Mouse (Mus musculus) heart, embryonic 16.5 days (tissue): ENCODE results near the gene Foxp1. TPM values are rescaled to one million over a fixed set of nuclear protein-coding genes. Genes with fewer than 3 reads are reported as not detected.

ENCODE experiments used
- ATAC-seq: fragments of 200-750 bp; cut with Nextera tagmentation; replicated peaks from 2 replicates; pipeline ENCODE4 v1.8.0; 2017; ENCODE audit warnings: moderate number of reproducible peaks; ENCODE audit not compliant: insufficient read depth, low FRiP score; ENCODE audit errors: extremely low read depth
- H3K27ac ChIP-seq: fragments of 300-500 bp; sonication (generic); 2 replicates; pipeline ENCODE4 v1.5.1; 2014; ENCODE audit warnings: mild to moderate bottlenecking, low read length, control low read depth, moderate library complexity
- H3K27me3 ChIP-seq: fragments of 300-500 bp; sonication (generic); 2 replicates; pipeline ENCODE4 v1.6.1; 2014; ENCODE audit warnings: low read length, mixed read lengths; ENCODE audit not compliant: control insufficient read depth, insufficient read depth
- H3K36me3 ChIP-seq: fragments of 300-500 bp; sonication (generic); 2 replicates; pipeline ENCODE4 v1.6.1; 2014; ENCODE audit not compliant: control insufficient read depth, insufficient read depth
- H3K4me1 ChIP-seq: fragments of 300-500 bp; sonication (generic); 2 replicates; pipeline ENCODE4 v1.6.1; 2014; ENCODE audit warnings: low read length, mixed read lengths; ENCODE audit not compliant: control insufficient read depth, insufficient read depth
- H3K4me2 ChIP-seq: fragments of 300-500 bp; sonication (generic); 2 replicates; pipeline ENCODE4 v1.6.1; 2014; ENCODE audit warnings: low read depth, mild to moderate bottlenecking, control low read depth, low read length
- H3K4me3 ChIP-seq: fragments of 300-500 bp; sonication (generic); 2 replicates; pipeline ENCODE4 v1.5.1; 2014; ENCODE audit warnings: mild to moderate bottlenecking, control low read depth, low read length
- H3K9ac ChIP-seq: fragments of 300-500 bp; sonication (generic); 2 replicates; pipeline ENCODE4 v1.6.1; 2014; ENCODE audit warnings: low read length, control low read depth
- H3K9me3 ChIP-seq: fragments of 300-500 bp; sonication (generic); replicated peaks from 2 replicates; pipeline ENCODE4 v1.6.1; 2016; ENCODE audit warnings: low read length; ENCODE audit not compliant: control insufficient read depth
- WGBS: fragments of 180-500 bp; shearing (Covaris S2); extraction: QIAGEN DNeasy Blood & Tissue Kit; methylation state at CpG from one replicate; pipeline ENCODE4 v1.1.7; 2014; 5-methylcytosine and 5-hydroxymethylcytosine counted together
- polyA plus RNA-seq: library from polyadenylated mRNA; unstranded; fragments of >200 nt; fragmentation: Nextera tagmentation; extraction: Ambion mirVana; gene quantifications from 2 replicates; pipeline ENCODE4 v1.2.1, GENCODE M21; 2015

Foxp1 gene
- polyA plus RNA-seq, 1 experiment from 2014 or later: 59.0 TPM

DNA sequence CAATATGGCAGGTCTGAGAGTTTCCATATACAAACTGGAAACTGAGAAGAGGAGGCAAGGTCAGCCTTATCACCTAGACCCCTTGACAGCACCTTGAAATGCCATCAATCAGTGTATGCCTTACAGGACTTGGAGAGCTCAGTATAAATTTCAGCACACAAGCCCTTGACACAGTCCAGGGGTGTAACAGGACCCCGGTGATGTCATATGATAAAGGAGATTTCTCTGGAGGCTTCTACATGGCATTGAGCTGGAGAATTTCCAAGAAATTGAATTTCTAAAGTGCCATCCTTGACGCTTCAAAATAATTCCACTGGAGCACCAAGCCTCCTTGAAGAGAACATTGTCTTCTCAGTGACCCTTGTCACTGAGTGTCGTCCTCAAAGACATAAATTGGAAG is 463.8 kb downstream of the Foxp1 start:
- H3K27ac ChIP-seq: no peak overlapping the region
- 35% methylated on average over 3 of the region's 3 CpGs for WGBS
- H3K4me1 ChIP-seq: peaks cover 17% of the 10 kb centered on the region
- ATAC-seq: no peak
- no peaks in the 10 kb centered on the region for H3K27me3 ChIP-seq
- H3K4me2 ChIP-seq: no peak overlapping the region
- no peak overlapping the region for H3K4me3 ChIP-seq
- no peak overlapping the region for H3K9ac ChIP-seq
- no peaks in the 10 kb centered on the region for H3K9me3 ChIP-seq
- no peaks in the 10 kb centered on the region for H3K36me3 ChIP-seq

DNA sequence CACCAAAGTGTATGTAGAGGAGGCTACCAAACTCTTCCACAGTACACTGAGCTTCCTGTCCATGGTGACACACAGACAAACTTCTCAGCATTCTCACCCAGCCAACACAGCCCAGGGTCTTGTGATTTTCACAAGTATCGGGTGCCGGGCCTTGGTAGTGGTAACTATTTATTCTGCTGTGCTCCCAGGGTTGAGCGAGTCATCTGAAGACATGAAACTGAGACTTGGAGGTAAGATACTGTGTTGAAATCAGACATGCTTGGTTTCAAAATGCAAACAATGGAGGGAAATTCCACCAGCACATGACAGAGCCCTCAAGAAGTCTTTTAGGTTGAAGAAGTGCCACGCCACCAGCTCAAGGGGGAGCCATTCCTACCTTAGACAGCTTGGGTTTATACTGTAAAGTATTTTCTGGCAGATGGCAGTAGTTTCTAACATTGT is 465.4 kb downstream of the Foxp1 start:
- ATAC-seq: no peak; the same call in 1 of the 2 replicates
- H3K27ac ChIP-seq: no peak overlapping the region

DNA sequence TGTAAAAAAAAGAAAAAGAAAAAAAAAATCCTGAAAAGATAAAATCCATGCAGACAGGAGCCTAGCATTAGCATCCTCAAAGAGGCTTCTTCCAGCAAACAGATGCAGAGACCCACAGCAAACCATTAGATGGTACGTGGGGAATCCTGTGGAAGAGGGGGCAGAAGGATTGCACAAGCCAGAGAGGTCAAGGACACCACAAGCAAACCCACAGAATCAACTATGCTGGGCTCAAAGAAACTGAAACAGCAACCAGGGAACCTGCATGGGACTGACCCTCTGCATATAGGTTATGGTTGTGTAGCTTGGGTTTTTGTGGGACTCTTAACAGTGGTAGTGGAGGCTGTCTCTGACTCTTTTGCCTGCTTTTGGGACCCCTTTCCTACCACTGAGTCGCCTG is 466.1 kb downstream of the Foxp1 start:
- Histone ChIP-seq H3K4me1 (peaks cover 10% of the 10 kb centered on the region), H3K36me3 (no peaks in the 10 kb centered on the region), H3K9ac (no peak overlapping the region), H3K4me2 (no peak overlapping the region), H3K9me3 (no peaks in the 10 kb centered on the region), H3K27me3 (no peaks in the 10 kb centered on the region), H3K27ac (no peak overlapping the region), H3K4me3 (no peak overlapping the region)
- no peak for ATAC-seq
- 59% methylated on average over 2 of the region's 2 CpGs for WGBS

More for the DNA sequence above, 465.4 kb downstream of the Foxp1 start:
- Histone ChIP-seq H3K4me3 (no peak overlapping the region), H3K27me3 (no peaks in the 10 kb centered on the region), H3K9ac (no peak overlapping the region), H3K4me1 (peaks cover 10% of the 10 kb centered on the region), H3K36me3 (no peaks in the 10 kb centered on the region), H3K4me2 (no peak overlapping the region), H3K9me3 (no peaks in the 10 kb centered on the region)
- WGBS: 85% methylated on average over 4 of the region's 4 CpGs

DNA sequence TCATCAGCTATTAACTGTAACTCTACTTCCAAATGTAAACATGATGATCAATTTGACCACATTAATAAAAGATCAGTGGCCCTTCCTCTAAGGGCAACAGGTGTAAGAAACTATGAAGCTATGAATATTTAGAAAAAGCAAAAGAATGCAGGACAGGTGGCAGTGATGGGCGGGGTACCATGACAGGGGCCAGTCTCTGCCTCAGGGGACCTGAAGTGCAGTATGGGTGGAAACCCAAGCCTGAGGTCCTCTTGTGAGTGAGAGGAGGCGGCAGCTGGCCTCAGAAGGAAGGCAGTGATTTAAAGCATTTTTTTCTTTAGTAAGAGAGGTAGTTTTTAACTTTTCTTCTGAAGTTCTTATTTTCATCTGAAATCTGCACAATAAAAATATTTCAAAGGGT is 468.5 kb downstream of the Foxp1 start:
- Histone ChIP-seq H3K27ac (no peak overlapping the region), H3K4me2 (no peak overlapping the region), H3K27me3 (no peaks in the 10 kb centered on the region), H3K9ac (no peak overlapping the region), H3K4me1 (peaks cover 10% of the 10 kb centered on the region), H3K9me3 (no peaks in the 10 kb centered on the region), H3K4me3 (no peak overlapping the region), H3K36me3 (no peaks in the 10 kb centered on the region)
- no peak for ATAC-seq
- 91% methylated on average over 2 of the region's 2 CpGs for WGBS

DNA sequence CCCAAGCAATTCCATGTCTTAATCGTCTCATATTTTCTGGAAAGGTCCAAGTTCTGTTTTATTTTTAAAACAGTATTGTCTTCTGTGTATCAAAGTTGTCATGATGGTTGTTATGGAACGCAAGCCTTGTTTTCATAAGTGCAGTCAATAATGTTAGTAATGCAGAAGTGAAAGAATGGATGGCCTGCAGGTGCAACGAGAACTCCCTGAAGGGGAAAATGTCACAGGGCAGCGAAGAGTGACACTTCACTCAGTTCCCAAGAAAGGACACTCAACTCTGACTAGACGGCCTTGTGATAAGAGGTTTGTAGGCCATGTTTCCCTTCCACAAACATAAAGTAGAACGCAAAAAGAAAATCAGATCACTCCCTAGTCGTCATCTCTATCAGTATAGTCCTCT is 469.4 kb downstream of the Foxp1 start:
- Histone ChIP-seq H3K36me3 (no peaks in the 10 kb centered on the region), H3K9ac (no peak overlapping the region), H3K4me1 (peaks cover 5% of the 10 kb centered on the region; the same call in 1 of the 2 replicates), H3K27me3 (no peaks in the 10 kb centered on the region), H3K27ac (no peak overlapping the region), H3K4me3 (no peak overlapping the region), H3K9me3 (no peaks in the 10 kb centered on the region), H3K4me2 (no peak overlapping the region)
- ATAC-seq: no peak
- 54% methylated on average over 7 of the region's 7 CpGs for WGBS

DNA sequence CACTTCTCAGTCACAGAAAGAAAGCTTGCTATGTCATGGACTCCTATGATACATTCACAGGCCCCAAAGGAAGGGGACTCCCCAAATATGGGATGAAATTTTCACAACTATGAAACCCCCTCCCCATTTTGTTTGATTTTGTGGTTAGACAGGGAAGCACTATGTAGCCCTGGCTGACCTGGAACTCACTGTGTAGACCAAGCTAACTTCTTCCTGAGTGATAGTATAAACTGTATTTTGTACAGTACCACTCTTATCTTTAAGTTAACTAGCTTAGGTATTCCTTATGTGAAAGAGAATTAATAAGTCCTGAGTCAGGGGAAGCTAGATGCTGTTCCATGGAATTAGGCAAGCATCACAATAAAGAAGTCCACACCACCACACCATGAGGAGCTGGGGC is 470.8 kb downstream of the Foxp1 start:
- no peak overlapping the region for H3K4me2 ChIP-seq
- no peak for ATAC-seq
- no peak overlapping the region for H3K4me3 ChIP-seq
- no peak overlapping the region for H3K9ac ChIP-seq
- no peaks in the 10 kb centered on the region for H3K9me3 ChIP-seq
- H3K36me3 ChIP-seq: no peaks in the 10 kb centered on the region
- H3K4me1 ChIP-seq: peaks cover 5% of the 10 kb centered on the region
- H3K27me3 ChIP-seq: no peaks in the 10 kb centered on the region
- no peak overlapping the region for H3K27ac ChIP-seq

DNA sequence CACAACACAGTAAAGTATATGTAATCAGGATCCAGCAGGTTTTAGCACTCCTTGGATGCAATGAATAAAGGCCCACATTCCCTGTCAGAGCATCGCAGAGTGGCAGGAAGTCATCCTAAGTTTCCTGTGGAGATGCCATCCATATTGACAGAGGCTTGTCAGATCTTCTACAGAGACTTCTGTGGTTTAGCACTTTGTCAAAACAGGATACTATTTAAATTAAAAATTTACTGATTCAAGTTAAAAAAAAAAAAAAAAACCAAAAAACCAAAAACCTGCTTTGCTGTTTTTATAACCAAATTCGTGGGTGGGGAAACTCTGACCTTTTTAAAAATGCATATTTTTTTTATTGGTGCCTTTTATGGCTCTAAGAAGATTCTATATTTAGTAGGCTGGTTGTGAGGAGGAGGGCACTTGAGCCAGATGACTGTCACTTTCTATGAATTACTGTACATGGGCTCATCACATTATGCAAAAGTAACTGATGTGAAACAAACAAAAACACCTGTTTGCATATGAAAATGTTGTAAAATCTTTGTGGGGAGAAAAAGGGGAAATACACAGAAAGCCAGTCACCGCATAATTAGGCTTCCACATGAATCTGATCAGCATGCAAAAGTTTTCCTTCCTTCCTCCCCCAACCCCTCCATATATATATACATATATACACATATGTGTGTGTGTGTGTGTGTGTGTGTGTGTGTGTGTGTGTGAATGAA is 472.1 kb downstream of the Foxp1 start:
- H3K27me3 ChIP-seq: no peaks in the 10 kb centered on the region
- H3K4me1 ChIP-seq: peaks cover 5% of the 10 kb centered on the region
- WGBS: 78% methylated on average over 3 of the region's 3 CpGs
- H3K27ac ChIP-seq: no peak overlapping the region
- H3K4me3 ChIP-seq: no peak overlapping the region
- no peak for ATAC-seq
- no peaks in the 10 kb centered on the region for H3K36me3 ChIP-seq
- no peak overlapping the region for H3K4me2 ChIP-seq
- H3K9me3 ChIP-seq: no peaks in the 10 kb centered on the region
- H3K9ac ChIP-seq: no peak overlapping the region

DNA sequence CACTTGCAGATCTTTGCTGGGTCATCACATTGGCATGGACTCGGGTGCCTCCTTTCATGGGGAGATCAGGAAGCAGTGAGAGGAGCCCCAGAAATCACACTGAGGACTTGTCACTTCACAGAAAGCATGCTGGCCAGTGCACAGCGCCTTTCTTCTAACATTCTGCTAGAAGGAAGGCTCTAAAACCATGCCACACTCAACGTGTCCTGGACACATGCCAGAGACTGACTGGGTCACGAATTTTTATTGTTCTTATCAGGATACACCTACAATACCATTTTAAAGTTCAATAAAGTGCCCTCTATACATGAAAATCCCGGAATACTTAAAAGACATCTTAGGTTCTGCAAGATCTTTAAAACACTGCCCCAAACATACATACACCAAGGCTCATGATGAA is 475.2 kb downstream of the Foxp1 start:
- Histone ChIP-seq H3K4me2 (no peak overlapping the region), H3K36me3 (no peaks in the 10 kb centered on the region), H3K4me3 (no peak overlapping the region), H3K9ac (no peak overlapping the region), H3K27ac (no peak overlapping the region), H3K27me3 (no peaks in the 10 kb centered on the region), H3K9me3 (no peaks in the 10 kb centered on the region), H3K4me1 (peaks cover 11% of the 10 kb centered on the region)
- 50% methylated on average over 5 of the region's 5 CpGs for WGBS
- ATAC-seq: no peak

DNA sequence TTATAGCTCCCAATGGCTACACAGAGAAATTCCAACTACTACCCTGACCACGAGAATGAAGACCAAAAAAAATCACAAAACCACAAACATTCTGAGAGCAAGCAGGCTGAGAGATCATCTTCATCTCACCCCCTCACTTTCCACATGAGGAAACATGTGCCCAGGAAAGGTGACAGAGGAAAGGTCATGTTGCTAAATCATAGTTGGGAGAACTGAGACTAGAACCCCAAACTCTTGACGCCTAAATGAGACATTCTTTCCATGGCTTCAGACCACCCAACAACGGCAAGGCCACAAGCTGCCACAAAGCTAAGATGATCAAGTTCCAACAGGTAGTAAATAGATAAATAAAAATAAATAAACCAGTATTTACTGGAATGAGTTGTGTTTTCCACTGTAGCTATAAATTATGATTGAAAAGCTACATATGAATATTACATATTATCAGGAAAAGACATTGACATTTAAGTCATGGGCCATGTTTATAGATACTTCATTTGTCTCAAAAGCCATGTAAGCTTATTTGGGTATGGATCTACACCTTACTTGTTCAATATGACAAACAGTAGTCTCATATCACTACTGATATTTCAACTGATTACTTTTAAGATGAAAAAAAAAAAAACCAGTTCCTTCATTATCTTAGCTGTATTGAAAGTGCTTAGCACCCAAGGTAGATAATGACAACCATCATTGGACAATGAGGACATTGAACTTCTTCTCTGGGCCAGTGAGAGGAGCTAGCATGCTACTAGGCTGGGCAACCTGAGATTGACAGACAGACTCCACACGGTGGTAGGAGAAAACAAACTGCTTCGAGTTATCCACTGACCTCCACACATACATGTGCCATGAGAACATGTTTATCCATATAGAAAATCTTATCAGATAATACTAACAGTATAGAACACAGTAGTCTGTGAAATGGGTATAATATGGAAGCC is 476.4 kb downstream of the Foxp1 start:
- no peaks in the 10 kb centered on the region for H3K27me3 ChIP-seq
- H3K9me3 ChIP-seq: no peaks in the 10 kb centered on the region
- H3K9ac ChIP-seq: no peak overlapping the region
- 77% methylated on average over 5 of the region's 5 CpGs for WGBS
- no peaks in the 10 kb centered on the region for H3K36me3 ChIP-seq
- H3K4me3 ChIP-seq: no peak overlapping the region
- no peak overlapping the region for H3K27ac ChIP-seq
- ATAC-seq: no peak
- H3K4me1 ChIP-seq: peaks cover 11% of the 10 kb centered on the region
- H3K4me2 ChIP-seq: no peak overlapping the region
